Mouse (Mus musculus) erythroblast, embryonic 14.5 days (primary cell): Measurements from ENCODE around the gene Mrc2. TPM values are rescaled to one million over a fixed set of nuclear protein-coding genes. Genes with fewer than 3 reads are reported as not detected.

ENCODE experiments used
- H3K27me3 ChIP-seq: 2 replicates; pipeline ENCODE4 v1.6.1; 2012; ENCODE audit warnings: inconsistent platforms; ENCODE audit not compliant: control insufficient read depth
- H3K36me3 ChIP-seq: 2 replicates; pipeline ENCODE4 v1.6.1; 2012; ENCODE audit warnings: mild to moderate bottlenecking, inconsistent platforms; ENCODE audit not compliant: control insufficient read depth
- H3K4me1 ChIP-seq: 2 replicates; pipeline ENCODE4 v1.6.1; 2012; ENCODE audit warnings: inconsistent platforms; ENCODE audit not compliant: control insufficient read depth
- H3K4me3 ChIP-seq: replicated peaks from 2 replicates; pipeline ENCODE3; 2012; ENCODE audit warnings: moderate library complexity, mild to moderate bottlenecking, inconsistent platforms
- H3K9me3 ChIP-seq: 2 replicates; pipeline ENCODE4 v1.6.1; 2012; ENCODE audit warnings: low read length, inconsistent platforms, mixed read lengths; ENCODE audit not compliant: control insufficient read depth
- GATA1 ChIP-seq: IDR thresholded peaks from 2 replicates; pipeline ENCODE4 v1.6.1; 2012; ENCODE audit warnings: low read length, inconsistent platforms, mixed read lengths
- TAL1 ChIP-seq: IDR thresholded peaks from 3 replicates; pipeline ENCODE4 v1.6.1; 2012; ENCODE audit warnings: low read length, inconsistent platforms, mixed read lengths
- polyA plus RNA-seq: library from polyadenylated mRNA; stranded (reverse); fragments of >175 nt; gene quantifications from 2 replicates; pipeline ENCODE4 v1.2.3, GENCODE M21; 2012

The Mrc2 gene
- polyA plus RNA-seq, 1 experiment = 0.01 TPM

- Histone ChIP-seq H3K4me1 (peaks cover 5% of the 10 kb centered on the region), H3K4me3 (no peak overlapping the region), H3K36me3 (peaks cover 2% of the 10 kb centered on the region; the same call in 1 of the 2 replicates), H3K9me3 (peaks cover 3% of the 10 kb centered on the region; the same call in 1 of the 2 replicates), H3K27me3 (peaks cover 58% of the 10 kb centered on the region)
- no peak for TF ChIP-seq TAL1
- TF ChIP-seq GATA1 = no peak
Observed at GRCm38 (mm10) chr11:105293901-105294494, 1.6 kb downstream of the Mrc2 start.

- peaks cover 45% of the 10 kb centered on the region for H3K27me3 ChIP-seq
- H3K4me1 ChIP-seq = peaks cover 5% of the 10 kb centered on the region
- H3K4me3 ChIP-seq = no peak overlapping the region
- TF ChIP-seq GATA1 (no peak), TAL1 (no peak)
- H3K36me3 ChIP-seq = no peaks in the 10 kb centered on the region
- H3K9me3 ChIP-seq = peaks cover 3% of the 10 kb centered on the region; the same call in 1 of the 2 replicates
Observed at GRCm38 (mm10) chr11:105296084-105296483, 3.6 kb downstream of the Mrc2 start.

DNA sequence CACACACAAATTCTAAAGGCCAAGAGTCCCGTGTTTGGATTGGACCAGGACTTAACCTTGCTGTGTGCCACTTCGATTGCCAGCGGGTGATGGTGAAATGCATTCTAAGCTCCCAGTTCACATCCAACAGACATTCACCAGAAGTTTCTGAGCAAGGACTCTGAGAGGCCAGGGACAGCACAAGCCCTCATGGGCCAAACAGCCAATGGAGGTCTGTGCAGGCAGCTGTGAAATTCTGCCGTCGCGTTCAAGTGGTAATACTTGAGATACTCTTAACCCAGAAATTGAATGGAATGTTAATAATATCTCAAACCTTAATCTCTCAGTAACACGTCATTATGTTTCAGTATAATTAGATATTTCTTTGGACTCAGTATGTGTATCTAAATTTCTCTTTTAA, 17.8 kb downstream of the Mrc2 start:
- H3K36me3 ChIP-seq = no peaks in the 10 kb centered on the region
- H3K4me1 ChIP-seq = no peaks in the 10 kb centered on the region
- TF ChIP-seq GATA1 = no peak
- no peak for TF ChIP-seq TAL1
- no peaks in the 10 kb centered on the region for H3K9me3 ChIP-seq
- H3K27me3 ChIP-seq = no peaks in the 10 kb centered on the region
- H3K4me3 ChIP-seq = no peak overlapping the region

DNA sequence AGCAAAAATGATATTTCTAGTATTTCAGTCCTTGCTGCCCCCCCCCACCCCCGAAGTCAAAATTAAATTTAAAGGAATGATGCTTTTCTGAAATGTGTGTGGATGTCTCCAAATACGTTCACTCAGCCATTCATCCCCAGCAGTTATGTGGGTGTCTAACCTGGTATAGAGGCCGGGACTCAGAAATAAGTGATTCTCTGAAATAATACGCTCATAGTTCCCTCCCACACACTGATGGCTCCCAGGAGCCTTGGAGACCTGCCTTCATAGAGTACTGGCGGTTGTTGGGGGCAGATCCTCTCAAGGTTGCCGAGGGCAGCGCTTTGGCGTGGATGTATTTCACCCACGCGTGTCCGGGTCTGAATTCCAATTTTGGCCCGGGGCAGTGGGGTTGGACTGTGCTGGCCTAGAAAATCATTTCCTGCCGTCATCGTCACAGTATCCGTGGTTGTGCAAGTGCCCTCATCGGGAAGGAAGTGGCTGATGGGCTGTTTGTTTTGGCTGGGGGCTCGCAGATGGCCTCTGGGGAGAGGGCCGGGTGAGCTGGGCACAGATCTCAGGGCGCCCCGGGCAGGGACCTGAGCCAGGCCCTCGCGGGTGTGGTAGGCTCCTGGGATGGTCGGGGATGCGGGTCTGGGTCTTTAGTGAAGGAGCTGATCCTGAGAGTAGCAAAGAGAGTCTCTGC, 19.0 kb downstream of the Mrc2 start:
- no peaks in the 10 kb centered on the region for H3K4me1 ChIP-seq
- no peak overlapping the region for H3K4me3 ChIP-seq
- TF ChIP-seq GATA1 = no peak
- no peak for TF ChIP-seq TAL1
- H3K27me3 ChIP-seq = no peaks in the 10 kb centered on the region
- H3K36me3 ChIP-seq = no peaks in the 10 kb centered on the region
- H3K9me3 ChIP-seq = no peaks in the 10 kb centered on the region

DNA sequence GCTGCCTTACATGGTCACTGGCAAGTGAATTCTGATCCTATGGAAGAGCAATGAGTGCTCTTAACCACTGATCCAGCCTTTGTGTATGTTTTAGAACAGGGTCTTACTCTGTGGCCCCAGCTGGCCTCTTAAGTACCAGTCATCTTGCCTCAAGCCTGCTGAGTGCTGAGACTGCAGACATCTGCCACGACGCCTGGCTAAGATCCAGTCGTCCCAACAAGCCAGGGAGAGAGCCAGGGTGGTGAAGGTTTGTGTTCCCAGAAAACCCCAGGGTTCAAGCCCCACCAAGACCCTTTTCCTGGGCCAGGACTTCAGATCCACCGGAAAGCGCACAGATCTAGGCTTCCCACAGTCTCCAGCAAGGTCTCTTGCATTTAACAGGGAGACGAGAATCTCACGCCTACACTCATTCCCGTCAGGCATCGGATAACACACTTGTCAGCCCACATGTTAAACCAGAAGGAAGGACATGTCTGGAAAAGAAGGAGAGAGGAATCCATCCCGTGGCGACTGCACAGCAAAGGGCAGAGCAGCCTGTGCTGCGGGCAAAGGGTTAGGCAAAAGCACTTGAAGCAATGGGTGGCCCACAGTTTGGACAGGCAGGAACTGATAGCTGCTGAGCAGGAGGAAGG, 20.0 kb downstream of the Mrc2 start:
- H3K27me3 ChIP-seq = no peaks in the 10 kb centered on the region
- TF ChIP-seq GATA1 = no peak
- no peak for TF ChIP-seq TAL1
- no peaks in the 10 kb centered on the region for H3K4me1 ChIP-seq

GRCm38 (mm10) chr11:105312972-105313632, 20.7 kb downstream of the Mrc2 start:
- H3K36me3 ChIP-seq = no peaks in the 10 kb centered on the region
- H3K4me3 ChIP-seq = no peak overlapping the region
- H3K27me3 ChIP-seq = no peaks in the 10 kb centered on the region
- H3K9me3 ChIP-seq = no peaks in the 10 kb centered on the region
- H3K4me1 ChIP-seq = no peaks in the 10 kb centered on the region
- TF ChIP-seq GATA1 (no peak), TAL1 (no peak)

More for the DNA sequence above, 20.0 kb downstream of the Mrc2 start:
- H3K9me3 ChIP-seq = no peaks in the 10 kb centered on the region
- H3K4me3 ChIP-seq = no peak overlapping the region
- H3K36me3 ChIP-seq = no peaks in the 10 kb centered on the region

DNA sequence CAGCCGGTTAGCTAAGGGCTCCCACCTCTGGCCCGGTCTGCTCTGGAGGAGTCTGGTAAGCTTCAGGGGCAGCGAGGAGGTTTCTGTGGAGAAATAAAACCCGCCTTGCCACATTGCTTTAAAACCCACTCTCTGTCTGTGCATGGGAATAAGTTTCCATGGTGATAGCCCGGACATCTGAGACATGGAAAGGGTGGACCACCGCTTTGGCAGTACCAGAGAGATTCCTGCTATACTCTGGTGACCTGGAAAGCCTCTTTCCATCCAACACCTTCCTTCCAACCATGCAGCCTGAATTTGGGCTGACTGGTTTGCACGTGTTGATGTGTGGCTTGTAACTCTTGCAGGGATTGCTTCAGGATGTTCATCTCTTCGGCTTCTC, 21.2 kb downstream of the Mrc2 start:
- no peaks in the 10 kb centered on the region for H3K27me3 ChIP-seq
- no peak for TF ChIP-seq TAL1
- TF ChIP-seq GATA1 = no peak
- no peaks in the 10 kb centered on the region for H3K36me3 ChIP-seq
- no peaks in the 10 kb centered on the region for H3K4me1 ChIP-seq
- H3K4me3 ChIP-seq = no peak overlapping the region
- no peaks in the 10 kb centered on the region for H3K9me3 ChIP-seq

- H3K4me1 ChIP-seq = no peaks in the 10 kb centered on the region
- no peak overlapping the region for H3K4me3 ChIP-seq
- TF ChIP-seq TAL1 (no peak), GATA1 (no peak)
- no peaks in the 10 kb centered on the region for H3K27me3 ChIP-seq
- H3K9me3 ChIP-seq = no peaks in the 10 kb centered on the region
- no peaks in the 10 kb centered on the region for H3K36me3 ChIP-seq
Observed at GRCm38 (mm10) chr11:105315296-105315695, 22.9 kb downstream of the Mrc2 start.

GRCm38 (mm10) chr11:105316121-105316520, 23.7 kb downstream of the Mrc2 start:
- H3K9me3 ChIP-seq = no peaks in the 10 kb centered on the region
- no peaks in the 10 kb centered on the region for H3K36me3 ChIP-seq
- H3K4me1 ChIP-seq = no peaks in the 10 kb centered on the region
- no peak for TF ChIP-seq GATA1
- TF ChIP-seq TAL1 = no peak
- H3K27me3 ChIP-seq = no peaks in the 10 kb centered on the region
- no peak overlapping the region for H3K4me3 ChIP-seq
